Mouse (Mus musculus) mouse trophoblast stem cell (cell line): ENCODE data around the gene Scgb2b20.
"Not testable (repeated sequence)": the region's sequence is repeated elsewhere in the genome, so short reads cannot be mapped to it uniquely, and the experiment has no call there.

Source experiments
- in situ Hi-C, 2 experiments: fragments of 300-500 bp; cut with MseI, MboI; formaldehyde crosslinking; loops; 2 replicates in 1 of 2; 3 replicates in 1 of 2; pipeline ENCODE4 v1.15.1; 2025

Scgb2b20 gene

DNA sequence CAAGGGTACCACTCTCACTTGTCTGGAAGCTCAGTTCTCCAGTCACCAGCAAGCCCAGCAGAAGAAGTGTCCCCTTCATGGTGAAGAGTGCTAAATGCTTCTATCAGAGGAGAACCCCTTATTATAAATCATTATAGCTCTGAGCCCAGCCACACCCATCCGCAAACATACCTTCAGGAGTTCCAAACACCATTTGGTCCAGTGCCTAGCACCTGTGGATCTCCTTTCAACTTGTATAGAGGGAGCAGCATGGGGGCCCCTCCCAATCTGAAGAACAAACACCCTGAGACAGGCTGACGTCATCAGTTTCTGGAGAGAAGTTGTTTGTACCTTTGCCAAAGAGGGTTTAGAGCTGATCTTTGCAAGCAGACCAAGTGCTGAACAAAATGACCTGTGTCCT is at the start of gene Scgb2b20:
Gene Scgb2b20 (minus strand): TSS at position 101 of the 400 bp plus-strand sequence.
- in situ Hi-C loops: not testable (repeated sequence)

DNA sequence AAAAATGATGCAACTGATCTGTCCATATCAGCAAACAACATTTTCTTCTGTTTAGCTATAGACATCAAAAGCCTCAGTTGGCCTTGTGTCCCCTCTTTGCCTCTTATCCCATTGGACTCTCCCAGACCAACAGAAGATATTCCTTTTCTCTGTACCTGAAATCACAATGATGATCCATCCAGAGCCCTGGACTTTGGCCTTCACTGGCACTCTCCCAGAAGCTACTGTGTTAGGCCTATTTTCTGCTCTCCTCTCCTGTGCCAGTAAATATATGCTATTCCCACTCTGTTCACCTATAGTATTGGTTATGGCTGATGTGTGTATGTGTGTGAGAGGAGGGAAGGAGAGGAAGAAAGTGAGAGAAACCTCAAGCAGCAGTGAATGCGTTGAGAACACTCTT is 43.6 kb upstream of the Scgb2b20 start:
- in situ Hi-C loops: loop anchor here in 1 of 2 experiments (25.0 kb wide), 1 partner anchor 1972 kb away; no protein-coding TSS in a partner anchor

DNA sequence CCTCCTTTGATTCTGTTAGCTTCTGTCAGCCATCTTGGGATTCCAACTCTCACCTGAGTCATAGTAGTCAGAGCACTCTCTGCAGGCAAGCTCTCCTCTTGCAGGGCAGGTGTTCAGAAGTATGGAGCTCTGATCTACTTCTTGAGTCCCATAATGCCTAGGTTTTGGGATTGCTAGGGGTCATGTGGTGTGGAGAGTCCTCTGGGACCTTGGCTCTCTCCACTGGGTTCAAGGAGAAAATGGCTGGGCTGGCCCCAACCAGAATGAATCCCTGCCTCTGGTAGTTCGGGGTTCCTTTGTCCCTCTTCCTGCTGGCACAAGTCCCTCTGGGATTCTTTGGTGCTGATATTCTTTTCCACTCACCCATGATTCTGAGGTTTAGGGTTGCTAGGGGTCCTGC is 35.5 kb upstream of the Scgb2b20 start:
- in situ Hi-C loops: loop anchor here in 1 of 2 experiments (25.0 kb wide), 1 partner anchor 1964 kb away; no protein-coding TSS in a partner anchor

DNA sequence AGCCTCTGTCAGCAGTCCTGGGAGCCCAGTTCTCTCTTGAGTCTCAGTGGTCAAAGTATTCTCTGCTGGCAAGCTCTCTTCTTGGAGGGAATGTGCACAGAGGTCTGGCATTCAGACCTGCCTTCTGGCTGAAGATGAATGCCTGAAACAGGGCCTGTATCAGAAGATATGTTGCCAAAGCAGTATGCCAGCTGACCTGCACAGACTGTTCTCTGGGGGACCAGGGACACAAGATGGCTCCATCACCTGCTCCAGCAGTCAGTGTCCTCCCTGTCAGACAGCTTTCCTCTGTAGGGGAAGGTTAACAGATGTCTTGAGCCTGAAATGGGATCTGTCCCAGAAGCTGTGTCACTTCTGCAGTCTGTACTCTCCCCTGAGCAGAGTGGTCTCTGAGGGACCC is 33.6 kb upstream of the Scgb2b20 start:
- in situ Hi-C loops: loop anchor here (10.0 to 25.0 kb wide), 2 partner anchors 1695 to 1962 kb away; partner anchors contain the start of gene Scgb2b7 (in 1 of the 2)

DNA sequence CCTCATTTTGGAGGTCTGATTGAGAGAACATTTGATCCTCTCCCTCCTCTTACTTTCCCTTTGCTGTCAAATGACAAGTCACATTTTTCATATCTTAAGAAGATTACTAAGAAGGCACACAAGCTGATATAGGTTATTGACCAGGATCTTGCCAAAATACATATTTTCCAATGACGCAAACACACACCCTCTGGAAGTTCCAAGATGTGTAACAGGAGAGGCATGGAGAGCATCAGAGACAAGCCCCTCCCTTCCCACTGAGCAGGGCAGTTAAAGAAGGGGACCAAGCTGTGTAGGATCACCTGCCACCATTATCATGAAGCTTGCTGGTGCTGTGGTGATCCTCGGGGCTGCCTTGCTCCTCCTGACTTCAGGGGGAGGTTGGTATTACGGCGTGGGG is 6.8 kb upstream of the Scgb2b20 start, which contains the start of gene Scgb1b20:
Gene Scgb1b20 (plus strand): TSS at position 301 of the 400 bp plus-strand sequence.
- in situ Hi-C loops: not testable (repeated sequence)
